Mouse (Mus musculus) retina, postnatal 7 days (tissue): ENCODE data around the gene Krt2.

Source experiments
- DNase-seq: peaks from one replicate; pipeline ENCODE4 v3.0.0-alpha.2; 2012; ENCODE audit warnings: low read depth, low spot score

Gene Krt2

DNA sequence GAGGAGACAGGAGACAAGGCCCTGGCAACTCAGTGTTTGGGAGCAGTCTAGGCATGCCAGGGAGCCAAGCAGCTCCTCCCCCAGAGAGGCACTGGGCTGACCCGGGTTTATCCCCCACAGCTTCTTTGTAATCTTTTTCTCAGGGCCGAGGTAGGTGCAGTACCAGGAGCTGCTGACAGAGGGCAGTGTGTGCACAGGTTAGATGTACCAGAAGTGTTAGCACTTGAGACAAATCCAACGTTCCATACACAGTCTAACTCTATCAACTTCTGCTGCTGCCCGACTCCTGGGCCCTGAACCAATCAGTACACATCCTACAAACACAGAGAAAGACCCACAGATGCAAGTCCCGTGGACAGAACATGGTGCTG lies 45.3 kb downstream of the Krt2 start:
- DNase-seq = peak; percentile 84

DNA sequence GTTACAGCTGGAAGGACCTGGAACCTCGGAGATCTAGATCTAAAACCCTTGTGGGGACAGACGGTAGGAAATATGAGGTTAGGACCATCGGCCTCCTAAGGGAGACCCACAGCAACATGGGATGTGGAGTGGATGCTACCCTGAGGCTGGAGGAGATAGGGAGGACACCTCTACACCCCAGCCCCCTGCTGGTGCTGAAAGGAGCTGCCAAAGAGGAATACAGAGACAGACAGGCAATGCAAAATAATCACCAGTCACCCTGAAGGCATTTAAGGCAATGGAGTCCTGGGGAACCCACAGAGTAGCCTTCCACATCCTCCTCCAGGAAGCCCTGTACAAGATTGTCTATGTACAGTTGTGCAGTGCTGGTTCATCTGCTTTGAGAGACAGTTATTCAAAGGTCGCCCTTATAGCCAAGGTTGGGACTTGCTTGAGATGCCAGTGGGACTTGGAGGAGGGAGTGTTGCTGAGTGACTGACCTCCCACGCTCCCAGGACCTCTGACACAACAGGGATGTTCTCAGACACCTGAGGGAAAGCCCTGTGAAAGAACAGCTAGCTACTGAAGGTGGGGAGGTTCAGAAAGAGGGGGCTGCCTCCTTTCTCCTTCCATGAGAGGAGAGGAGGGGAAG lies 45.8 kb downstream of the Krt2 start:
- DNase-seq = no peak

DNA sequence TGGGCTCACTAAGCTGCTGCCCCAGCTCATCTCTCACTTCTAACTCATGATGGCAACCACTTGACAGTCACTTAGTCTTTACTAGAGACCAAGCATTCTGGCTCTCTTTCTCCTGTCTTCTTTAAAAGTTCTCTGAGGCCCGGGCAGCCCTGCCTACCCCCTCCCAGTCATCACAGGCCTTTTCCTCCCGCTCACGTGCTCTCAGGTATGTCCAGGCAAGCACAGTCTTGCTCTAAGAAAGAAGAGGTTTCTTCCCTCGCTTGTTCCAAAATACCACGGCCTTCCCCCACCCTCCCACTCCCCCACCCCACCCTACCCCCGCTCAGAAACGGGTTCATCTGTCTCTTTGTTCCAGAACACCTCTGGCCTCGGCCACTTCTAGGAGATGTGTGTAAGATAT lies 47.7 kb downstream of the Krt2 start:
- no peak for DNase-seq
